Mouse (Mus musculus): ENCODE measurements at regions not wholly inside any gene's neighbourhood (a gene's known extent, or its start where the extent isn't known, plus 50 kb on each side); places are given as distances from the start of the nearest gene placed in this dataset.
"Not testable (repeated sequence)": the region's sequence is repeated elsewhere in the genome, so short reads cannot be mapped to it uniquely, and the experiment has no call there.

- not testable (repeated sequence) for TF ChIP-seq POLR2A (IDR thresholded peaks at IDR 0.05; ENCODE audit: insufficient read depth, low read depth, low read length); CTCF (IDR thresholded peaks at IDR 0.05)
These were observed 678.7 kb downstream of the 5730507C01Rik start for GRCm38 (mm10) chr12:19193041-19193440.

Measured in heart, adult 2 months (tissue).